Mouse (Mus musculus): Measurements from ENCODE around the gene Isg20. TPM values are rescaled to one million over a fixed set of nuclear protein-coding genes. Genes with fewer than 3 reads are reported as not detected.

Gene Isg20
- polyA plus RNA-seq, 1 experiment from 2014 or later: 2.3 TPM

DNA sequence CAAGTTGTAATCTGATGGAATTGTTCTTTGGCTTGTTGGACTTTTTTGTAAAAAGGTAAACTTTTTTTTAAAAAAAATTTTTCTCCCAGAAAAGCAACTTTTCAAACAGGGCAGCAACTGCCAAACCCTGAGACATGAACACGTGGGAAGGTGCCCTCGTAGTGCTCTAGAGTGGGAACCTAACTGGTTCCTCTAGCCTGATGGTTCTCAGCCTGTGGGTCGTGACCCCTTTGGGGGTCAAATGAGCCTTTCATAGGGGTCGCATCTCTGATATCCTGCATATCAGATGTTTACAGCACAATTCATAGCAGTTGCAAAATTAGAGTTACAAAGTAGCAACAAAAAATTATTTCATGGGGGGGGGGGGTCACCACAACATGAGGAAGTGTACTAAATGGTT, 2.0 kb upstream of the Isg20 start:
- 88% methylated on average over 4 of the region's 4 CpGs for WGBS
- no peak overlapping the region for H3K4me3 ChIP-seq (replicated peaks; ENCODE audit: low read depth, low read length)
- DNase-seq (ENCODE audit: low spot score) (no peak), ATAC-seq (replicated peaks; ENCODE audit: low FRiP score, low read depth) (no peak)
- H3K9ac ChIP-seq (ENCODE audit: low read depth, low read length): no peak overlapping the region
- H3K27ac ChIP-seq: no peak overlapping the region
- H3K4me2 ChIP-seq (ENCODE audit: low read length): no peak overlapping the region
- H3K27me3 ChIP-seq (ENCODE audit: insufficient read depth, low read length): no peaks in the 10 kb centered on the region
- peaks cover 7% of the 10 kb centered on the region; the same call in 1 of the 2 replicates for H3K4me1 ChIP-seq (replicated peaks; ENCODE audit: insufficient read depth, low read length)
- no peaks in the 10 kb centered on the region for H3K9me3 ChIP-seq (replicated peaks; ENCODE audit: low read length)
- no peak for TF ChIP-seq CTCF (IDR thresholded peaks at IDR 0.05; ENCODE audit: low read depth)
- peaks cover 10% of the 10 kb centered on the region; the same call in 1 of the 2 replicates for H3K36me3 ChIP-seq (ENCODE audit: insufficient read depth, low read length)

DNA sequence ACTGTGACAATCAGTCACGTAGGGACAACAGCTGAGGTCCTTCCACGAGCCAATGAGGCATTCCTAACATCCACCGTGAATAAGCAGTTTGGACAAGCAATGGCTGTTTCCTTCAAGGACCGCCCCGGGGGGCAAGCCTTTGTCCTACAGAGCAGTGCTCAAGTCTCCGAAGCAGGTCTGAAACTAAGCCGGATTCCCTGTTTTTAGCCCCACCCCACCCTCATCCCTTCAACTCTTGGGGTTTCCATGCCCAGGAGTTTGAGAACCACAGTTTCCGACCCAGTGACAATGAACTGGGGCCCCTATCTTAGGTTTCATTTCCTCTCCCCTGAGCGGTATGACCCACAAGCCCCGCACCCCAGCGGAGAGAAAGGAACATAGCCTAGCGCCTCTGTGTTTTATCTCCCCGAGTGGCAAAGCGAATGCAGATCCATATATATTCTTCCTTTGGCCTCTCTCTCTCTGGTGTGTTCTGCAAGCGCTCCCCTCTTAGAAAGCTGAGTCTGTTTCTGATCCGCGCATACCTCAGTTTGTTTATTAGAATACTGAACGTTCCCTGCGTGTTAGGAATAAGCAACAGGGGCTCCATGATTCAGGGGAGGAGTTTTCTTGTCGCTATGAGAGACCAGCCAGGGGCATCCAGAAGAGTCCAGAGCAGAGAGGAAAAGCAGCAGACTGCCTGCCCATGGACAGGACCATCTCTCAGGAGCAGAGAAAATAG, 811 bp upstream of the Isg20 start:
- DNase-seq (ENCODE audit: low spot score): peak; percentile 39
- WGBS: 22% methylated on average over 20 of the region's 20 CpGs
- no peak overlapping the region for H3K27ac ChIP-seq

DNA sequence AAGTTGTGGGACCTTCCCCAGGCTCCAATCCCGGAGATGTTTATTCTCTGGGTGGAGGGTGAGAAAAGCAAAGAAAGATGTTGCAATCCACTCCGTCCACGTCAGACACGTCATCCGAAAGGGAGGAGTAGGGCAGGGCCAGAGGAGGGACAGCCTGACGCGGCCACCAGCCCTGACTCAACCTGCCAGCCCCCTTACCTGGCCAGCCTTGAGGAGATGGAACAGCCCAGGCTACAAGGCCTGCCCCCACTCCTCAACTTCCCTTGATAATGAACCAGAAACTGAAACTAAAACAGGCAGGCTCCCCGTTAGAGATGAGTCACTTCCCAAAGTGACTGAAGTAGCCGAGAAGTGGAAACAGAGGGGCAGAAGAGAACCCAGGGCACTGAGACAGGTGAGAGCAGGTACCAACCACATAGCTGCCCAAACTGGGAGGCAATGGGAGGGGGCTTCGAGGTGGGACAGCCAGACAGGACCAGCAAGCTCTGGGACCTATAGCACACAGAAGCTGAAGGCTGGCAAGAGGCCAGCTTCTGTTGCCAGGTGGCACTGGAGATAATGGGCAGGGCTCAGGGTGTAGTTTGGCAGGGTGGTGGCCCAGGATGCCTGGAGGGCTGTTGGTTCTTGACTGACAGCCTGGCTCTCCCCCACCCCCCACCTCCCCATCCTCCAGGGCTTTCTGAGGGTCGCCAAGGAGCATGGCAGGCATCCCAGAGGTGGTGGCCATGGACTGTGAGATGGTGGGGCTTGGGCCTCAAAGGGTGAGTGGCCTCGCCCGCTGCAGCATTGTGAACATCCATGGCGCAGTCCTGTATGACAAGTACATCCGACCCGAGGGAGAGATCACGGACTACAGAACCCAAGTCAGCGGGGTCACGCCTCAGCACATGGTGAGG, 673 bp downstream of the Isg20 start:
- Histone ChIP-seq H3K4me3 (replicated peaks; ENCODE audit: low read depth, low read length) (no peak overlapping the region), H3K4me2 (ENCODE audit: low read length) (peak overlapping the region; percentile 42), H3K36me3 (ENCODE audit: insufficient read depth, low read length) (no peaks in the 10 kb centered on the region), H3K27me3 (ENCODE audit: insufficient read depth, low read length) (no peaks in the 10 kb centered on the region), H3K9me3 (replicated peaks; ENCODE audit: low read length) (no peaks in the 10 kb centered on the region), H3K27ac (no peak overlapping the region), H3K4me1 (replicated peaks; ENCODE audit: insufficient read depth, low read length) (peaks cover 7% of the 10 kb centered on the region; the same call in 1 of the 2 replicates), H3K9ac (ENCODE audit: low read depth, low read length) (no peak overlapping the region)
- TF ChIP-seq CTCF (IDR thresholded peaks at IDR 0.05; ENCODE audit: low read depth): no peak
- DNase-seq (ENCODE audit: low spot score): no peak
- WGBS: 62% methylated on average over 19 of the region's 19 CpGs
- no peak for ATAC-seq (replicated peaks; ENCODE audit: low FRiP score, low read depth)

More for the DNA sequence above, 811 bp upstream of the Isg20 start:
- no peaks in the 10 kb centered on the region for H3K9me3 ChIP-seq (replicated peaks; ENCODE audit: low read length)
- no peaks in the 10 kb centered on the region for H3K27me3 ChIP-seq (ENCODE audit: insufficient read depth, low read length)
- peaks cover 5% of the 10 kb centered on the region; the same call in 1 of the 2 replicates for H3K36me3 ChIP-seq (ENCODE audit: insufficient read depth, low read length)
- H3K4me1 ChIP-seq (replicated peaks; ENCODE audit: insufficient read depth, low read length): peaks cover 7% of the 10 kb centered on the region; the same call in 1 of the 2 replicates
- 0 out of 2 replicates have a peak overlapping the region, but pooled peaks have one; percentile 8 for H3K4me3 ChIP-seq (replicated peaks; ENCODE audit: low read depth, low read length)
- peak overlapping the region; percentile 53 for H3K4me2 ChIP-seq (ENCODE audit: low read length)
- H3K9ac ChIP-seq (ENCODE audit: low read depth, low read length): 0 out of 2 replicates have a peak overlapping the region, but pooled peaks have one; percentile 29
- no peak for ATAC-seq (replicated peaks; ENCODE audit: low FRiP score, low read depth)
- TF ChIP-seq CTCF (IDR thresholded peaks at IDR 0.05; ENCODE audit: low read depth): no peak

DNA sequence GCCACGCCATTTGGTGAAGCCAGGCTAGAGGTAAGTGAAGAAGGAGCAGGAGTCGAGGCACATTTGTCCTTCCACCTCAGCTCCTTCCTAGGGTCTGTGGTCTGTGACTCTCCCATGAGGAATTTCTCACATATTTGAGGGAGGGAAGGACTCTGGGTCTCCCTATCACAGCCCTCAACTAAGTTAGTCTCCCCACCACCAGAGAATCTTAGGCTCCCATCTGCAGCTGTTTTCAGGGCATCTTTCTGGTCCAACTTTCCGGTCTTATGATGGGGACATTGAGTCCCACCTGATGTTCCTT, 1.3 kb downstream of the Isg20 start:
- DNase-seq (ENCODE audit: low spot score): no peak
- H3K4me1 ChIP-seq (replicated peaks; ENCODE audit: insufficient read depth, low read length): peaks cover 7% of the 10 kb centered on the region; the same call in 1 of the 2 replicates
- H3K9ac ChIP-seq (ENCODE audit: low read depth, low read length): no peak overlapping the region
- no peak for TF ChIP-seq CTCF (IDR thresholded peaks at IDR 0.05; ENCODE audit: low read depth)
- no peak for ATAC-seq (replicated peaks; ENCODE audit: low FRiP score, low read depth)
- no peaks in the 10 kb centered on the region for H3K36me3 ChIP-seq (ENCODE audit: insufficient read depth, low read length)
- no peak overlapping the region for H3K27ac ChIP-seq
- no peak overlapping the region for H3K4me2 ChIP-seq (ENCODE audit: low read length)
- no peaks in the 10 kb centered on the region for H3K27me3 ChIP-seq (ENCODE audit: insufficient read depth, low read length)
- WGBS: 69% methylated on average over 3 of the region's 3 CpGs
- no peak overlapping the region for H3K4me3 ChIP-seq (replicated peaks; ENCODE audit: low read depth, low read length)
- H3K9me3 ChIP-seq (replicated peaks; ENCODE audit: low read length): no peaks in the 10 kb centered on the region

DNA sequence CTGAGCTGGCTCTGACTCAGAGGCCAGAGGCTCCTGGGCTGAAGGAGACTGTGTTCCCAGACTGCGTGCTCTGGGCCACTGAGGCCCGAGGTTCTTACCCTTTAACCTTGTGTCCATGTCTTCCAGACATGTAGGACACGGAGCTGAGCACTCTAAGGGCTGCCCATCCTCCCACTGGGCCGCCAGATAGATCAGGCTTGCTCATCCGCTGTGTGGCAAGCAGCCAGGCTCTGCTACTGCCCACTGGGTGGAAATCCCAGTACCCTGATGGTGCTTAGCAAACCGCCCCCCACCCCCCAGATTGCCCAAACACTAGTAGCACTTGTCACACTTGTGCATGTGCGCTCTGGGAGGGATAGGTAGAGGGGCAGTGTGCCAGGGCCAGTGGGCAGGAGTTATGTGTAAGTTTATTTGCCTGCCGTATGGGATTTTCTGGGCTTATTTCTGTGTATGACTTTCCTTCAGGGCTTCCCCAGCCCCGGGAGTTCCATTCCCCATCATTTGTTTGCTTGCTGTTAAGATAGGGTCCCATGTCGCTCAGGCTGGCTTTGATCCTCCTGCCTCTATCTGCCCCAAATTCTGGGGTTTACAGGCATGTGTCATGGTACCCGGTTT, 1.8 kb downstream of the Isg20 start:
- H3K27me3 ChIP-seq (ENCODE audit: insufficient read depth, low read length): no peaks in the 10 kb centered on the region
- no peak for TF ChIP-seq CTCF (IDR thresholded peaks at IDR 0.05; ENCODE audit: low read depth)
- H3K4me2 ChIP-seq (ENCODE audit: low read length): no peak overlapping the region
- no peak overlapping the region for H3K27ac ChIP-seq
- WGBS: 82% methylated on average over 11 of the region's 11 CpGs
- DNase-seq (ENCODE audit: low spot score): no peak
- no peak overlapping the region for H3K4me3 ChIP-seq (replicated peaks; ENCODE audit: low read depth, low read length)
- no peak for ATAC-seq (replicated peaks; ENCODE audit: low FRiP score, low read depth)
- peaks cover 7% of the 10 kb centered on the region; the same call in 1 of the 2 replicates for H3K4me1 ChIP-seq (replicated peaks; ENCODE audit: insufficient read depth, low read length)
- H3K36me3 ChIP-seq (ENCODE audit: insufficient read depth, low read length): no peaks in the 10 kb centered on the region
- H3K9me3 ChIP-seq (replicated peaks; ENCODE audit: low read length): no peaks in the 10 kb centered on the region
- no peak overlapping the region for H3K9ac ChIP-seq (ENCODE audit: low read depth, low read length)

DNA sequence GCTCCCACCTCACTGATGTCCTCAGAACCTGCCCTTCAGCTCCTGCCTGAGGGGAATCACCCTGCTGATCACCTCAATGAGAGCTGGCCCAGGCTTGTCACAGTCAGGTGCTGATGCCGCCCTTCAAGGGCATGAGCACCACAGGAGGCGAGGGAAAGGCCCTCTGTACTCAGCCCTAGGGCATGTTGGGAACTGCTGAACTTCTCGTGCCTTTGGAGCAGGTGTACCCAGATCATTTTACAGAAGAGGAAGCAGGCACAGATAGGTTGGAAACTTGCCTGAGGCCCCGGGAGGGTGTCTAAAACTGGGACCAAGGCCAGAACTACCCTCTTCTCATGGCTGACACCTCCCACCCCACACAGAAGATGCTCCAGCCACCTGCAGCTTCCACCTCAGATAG, 5.5 kb downstream of the Isg20 start:
- H3K9ac ChIP-seq (ENCODE audit: low read depth, low read length): no peak overlapping the region
- H3K27ac ChIP-seq: no peak overlapping the region
- no peak for TF ChIP-seq CTCF (IDR thresholded peaks at IDR 0.05; ENCODE audit: low read depth)
- no peaks in the 10 kb centered on the region for H3K27me3 ChIP-seq (ENCODE audit: insufficient read depth, low read length)
- 40% methylated on average over 4 of the region's 4 CpGs for WGBS
- no peaks in the 10 kb centered on the region for H3K9me3 ChIP-seq (replicated peaks; ENCODE audit: low read length)
- ATAC-seq (replicated peaks; ENCODE audit: low FRiP score, low read depth): no peak
- no peaks in the 10 kb centered on the region for H3K36me3 ChIP-seq (ENCODE audit: insufficient read depth, low read length)
- no peak overlapping the region for H3K4me3 ChIP-seq (replicated peaks; ENCODE audit: low read depth, low read length)
- no peaks in the 10 kb centered on the region; the same call in 1 of the 2 replicates for H3K4me1 ChIP-seq (replicated peaks; ENCODE audit: insufficient read depth, low read length)
- DNase-seq (ENCODE audit: low spot score): no peak
- H3K4me2 ChIP-seq (ENCODE audit: low read length): no peak overlapping the region

Data from kidney, postnatal 0 days (tissue).